Comparison of ENCODE assay signal across 10 mouse cellular contexts in genomic region chr7:133954111-133955091, GRCm38 (mm10).
DNase-seq lines count a peak whose midpoint lies in the region; ATAC-seq and TF ChIP-seq lines count a peak whose summit lies in the region.
"Had no signal": no experiment of that assay in that cellular context is flagged by ENCODE, and none has a peak within 500 bp of the region (broad histone marks: within the 10 kb centered on the region; RNA-seq: fewer than 3 reads in every experiment).

No protein-coding gene starts in this region.

- no peak overlapping the region for H3K4me2 ChIP-seq in embryonic facial prominence, embryonic 14.5 days (ENCODE audit: low read depth, low read length)
- no peak overlapping the region for H3K4me2 ChIP-seq in liver, embryonic 11.5 days
- H3K4me2 ChIP-seq in intestine, embryonic 15.5 days (replicated peaks): no peak overlapping the region
- no peak overlapping the region for H3K4me2 ChIP-seq in forebrain, embryonic 13.5 days
- no peak overlapping the region for H3K4me2 ChIP-seq in hindbrain, embryonic 11.5 days (replicated peaks; ENCODE audit: low read depth, low read length)
- H3K4me2 ChIP-seq: forebrain, embryonic 12.5 days had no signal

- no peaks in the 10 kb centered on the region for H3K27me3 ChIP-seq in embryonic facial prominence, embryonic 14.5 days (replicated peaks; ENCODE audit: control insufficient read depth, insufficient read depth, low read length)
- no peaks in the 10 kb centered on the region for H3K27me3 ChIP-seq in embryonic facial prominence, embryonic 10.5 days (replicated peaks; ENCODE audit: low read depth, poor library complexity, severe bottlenecking)
- no peaks in the 10 kb centered on the region for H3K27me3 ChIP-seq in liver, adult 2 months (ENCODE audit: control insufficient read depth, insufficient read depth, low read length)
- H3K27me3 ChIP-seq in liver, embryonic 11.5 days (replicated peaks; ENCODE audit: control insufficient read depth, insufficient read depth, low read length): no peaks in the 10 kb centered on the region
- no peaks in the 10 kb centered on the region for H3K27me3 ChIP-seq in intestine, embryonic 15.5 days (replicated peaks)
- H3K27me3 ChIP-seq in forebrain, embryonic 13.5 days: no peaks in the 10 kb centered on the region
- H3K27me3 ChIP-seq in hindbrain, embryonic 11.5 days (ENCODE audit: control insufficient read depth, insufficient read depth, low read length): no peaks in the 10 kb centered on the region
- H3K27me3 ChIP-seq: forebrain, embryonic 12.5 days had no signal

- 33% methylated on average over 9 of the region's 9 CpGs for WGBS in embryonic facial prominence, embryonic 14.5 days
- 56% methylated on average over 9 of the region's 9 CpGs for WGBS in embryonic facial prominence, embryonic 10.5 days
- WGBS in liver, adult 2 months: 63% methylated on average over 9 of the region's 9 CpGs
- 53% methylated on average over 9 of the region's 9 CpGs for WGBS in liver, embryonic 11.5 days
- 31% methylated on average over 9 of the region's 9 CpGs for WGBS in intestine, embryonic 15.5 days
- WGBS in forebrain, embryonic 13.5 days: 69% methylated on average over 9 of the region's 9 CpGs
- 59% methylated on average over 9 of the region's 9 CpGs for whole genome bisulfite sequencing in hindbrain, embryonic 11.5 days

- H3K79me2 ChIP-seq in liver, adult 2 months (ENCODE audit: control insufficient read depth, insufficient read depth, low read length): no peaks in the 10 kb centered on the region

- H3K36me3 ChIP-seq in embryonic facial prominence, embryonic 14.5 days (ENCODE audit: control insufficient read depth, insufficient read depth, low read length): no peaks in the 10 kb centered on the region
- no peaks in the 10 kb centered on the region for H3K36me3 ChIP-seq in embryonic facial prominence, embryonic 10.5 days (replicated peaks)
- H3K36me3 ChIP-seq in liver, adult 2 months (ENCODE audit: control insufficient read depth, insufficient read depth, low read length): no peaks in the 10 kb centered on the region
- H3K36me3 ChIP-seq in liver, embryonic 11.5 days (ENCODE audit: control insufficient read depth, insufficient read depth, low read length): no peaks in the 10 kb centered on the region
- no peaks in the 10 kb centered on the region for H3K36me3 ChIP-seq in intestine, embryonic 15.5 days
- H3K36me3 ChIP-seq in forebrain, embryonic 13.5 days (ENCODE audit: poor library complexity, severe bottlenecking): no peaks in the 10 kb centered on the region
- H3K36me3 ChIP-seq in hindbrain, embryonic 11.5 days (ENCODE audit: control insufficient read depth, insufficient read depth, low read length): no peaks in the 10 kb centered on the region
- H3K36me3 ChIP-seq: forebrain, embryonic 12.5 days had no signal

- no peak for TF ChIP-seq POLR2A in liver, adult 2 months (IDR thresholded peaks at IDR 0.05; ENCODE audit: extremely low read depth, insufficient read depth, low read length)

- ATAC-seq in embryonic facial prominence, embryonic 14.5 days (ENCODE audit: low read depth): no peak
- ATAC-seq in liver, embryonic 11.5 days (replicated peaks; ENCODE audit: low FRiP score): no peak
- peak; percentile 66 for ATAC-seq in intestine, embryonic 15.5 days
- ATAC-seq in forebrain, embryonic 13.5 days: no peak
- ATAC-seq in hindbrain, embryonic 11.5 days (ENCODE audit: low FRiP score): no peak

- no peak for TF ChIP-seq CTCF in liver, adult 2 months (IDR thresholded peaks at IDR 0.05; ENCODE audit: low read depth, low read length)

- peak; percentile 42 for DNase-seq in embryonic facial prominence, embryonic 14.5 days (ENCODE audit: low spot score)
- DNase-seq in embryonic facial prominence, embryonic 10.5 days (ENCODE audit: low spot score): no peak
- DNase-seq in liver, adult 2 months (ENCODE audit: extremely low read depth, low read depth, low spot score): peak; percentile 34
- no peak for DNase-seq in liver, embryonic 11.5 days (ENCODE audit: low spot score)
- DNase-seq in lung, postnatal 36 days: peak; percentile 12
- DNase-seq in hindbrain, embryonic 11.5 days (ENCODE audit: low spot score): no peak
- DNase-seq: gastrocnemius, adult 2 months had no signal

- H3K9ac ChIP-seq in embryonic facial prominence, embryonic 14.5 days (ENCODE audit: low read depth, low read length): no peak overlapping the region
- no peak overlapping the region for H3K9ac ChIP-seq in liver, adult 2 months (ENCODE audit: low read depth, low read length)
- no peak overlapping the region for H3K9ac ChIP-seq in liver, embryonic 11.5 days (ENCODE audit: low read depth, low read length)
- H3K9ac ChIP-seq in intestine, embryonic 15.5 days: no peak overlapping the region
- H3K9ac ChIP-seq in forebrain, embryonic 13.5 days: no peak overlapping the region
- H3K9ac ChIP-seq in hindbrain, embryonic 11.5 days (ENCODE audit: low read depth, low read length): no peak overlapping the region
- H3K9ac ChIP-seq: forebrain, embryonic 12.5 days had no signal

- no peak overlapping the region for H3K27ac ChIP-seq in embryonic facial prominence, embryonic 14.5 days (replicated peaks; ENCODE audit: low read depth, low read length)
- no peak overlapping the region for H3K27ac ChIP-seq in embryonic facial prominence, embryonic 10.5 days (replicated peaks)
- H3K27ac ChIP-seq in liver, adult 2 months (replicated peaks; ENCODE audit: insufficient read depth, low read depth, low read length): no peak overlapping the region
- no peak overlapping the region for H3K27ac ChIP-seq in liver, embryonic 11.5 days (ENCODE audit: low read depth, low read length)
- H3K27ac ChIP-seq in intestine, embryonic 15.5 days: peak overlapping the region; percentile 48; the same call in 1 of the 2 replicates
- no peak overlapping the region for H3K27ac ChIP-seq in forebrain, embryonic 13.5 days
- no peak overlapping the region for H3K27ac ChIP-seq in hindbrain, embryonic 11.5 days (ENCODE audit: low read depth, low read length)
- H3K27ac ChIP-seq: forebrain, embryonic 12.5 days; gastrocnemius, adult 2 months had no signal

- H3K4me1 ChIP-seq in embryonic facial prominence, embryonic 14.5 days (ENCODE audit: control insufficient read depth, insufficient read depth, low read length): no peaks in the 10 kb centered on the region
- 0 out of 2 replicates have a peak, but pooled peaks cover 4% of the 10 kb centered on the region for H3K4me1 ChIP-seq in embryonic facial prominence, embryonic 10.5 days
- H3K4me1 ChIP-seq in liver, adult 2 months (ENCODE audit: control insufficient read depth, insufficient read depth, low read length): no peaks in the 10 kb centered on the region
- no peaks in the 10 kb centered on the region for H3K4me1 ChIP-seq in liver, embryonic 11.5 days (replicated peaks; ENCODE audit: control insufficient read depth, insufficient read depth, low read length)
- peaks cover 13% of the 10 kb centered on the region; the same call in 1 of the 2 replicates for H3K4me1 ChIP-seq in intestine, embryonic 15.5 days (replicated peaks)
- H3K4me1 ChIP-seq in forebrain, embryonic 13.5 days: 0 out of 2 replicates have a peak, but pooled peaks cover 2% of the 10 kb centered on the region
- no peaks in the 10 kb centered on the region for H3K4me1 ChIP-seq in hindbrain, embryonic 11.5 days (replicated peaks; ENCODE audit: control insufficient read depth, insufficient read depth, low read length)
- H3K4me1 ChIP-seq: forebrain, embryonic 12.5 days had no signal

- no peak overlapping the region for H3K4me3 ChIP-seq in embryonic facial prominence, embryonic 14.5 days (ENCODE audit: low read depth, low read length)
- H3K4me3 ChIP-seq in embryonic facial prominence, embryonic 10.5 days: no peak overlapping the region
- no peak overlapping the region for H3K4me3 ChIP-seq in liver, adult 2 months (ENCODE audit: insufficient read depth, low read depth, low read length)
- H3K4me3 ChIP-seq in liver, embryonic 11.5 days (ENCODE audit: low read depth, low read length): no peak overlapping the region
- no peak overlapping the region for H3K4me3 ChIP-seq in intestine, embryonic 15.5 days (replicated peaks)
- no peak overlapping the region for H3K4me3 ChIP-seq in forebrain, embryonic 13.5 days
- H3K4me3 ChIP-seq in hindbrain, embryonic 11.5 days (ENCODE audit: low read depth, low read length): no peak overlapping the region
- H3K4me3 ChIP-seq: forebrain, embryonic 12.5 days; gastrocnemius, adult 2 months had no signal

- no peaks in the 10 kb centered on the region for H3K9me3 ChIP-seq in embryonic facial prominence, embryonic 14.5 days (ENCODE audit: control insufficient read depth, low read length)
- no peaks in the 10 kb centered on the region for H3K9me3 ChIP-seq in embryonic facial prominence, embryonic 10.5 days
- H3K9me3 ChIP-seq in liver, embryonic 11.5 days (ENCODE audit: control insufficient read depth, low read length): no peaks in the 10 kb centered on the region
- H3K9me3 ChIP-seq in intestine, embryonic 15.5 days: no peaks in the 10 kb centered on the region
- H3K9me3 ChIP-seq in forebrain, embryonic 13.5 days (replicated peaks): no peaks in the 10 kb centered on the region
- H3K9me3 ChIP-seq in hindbrain, embryonic 11.5 days (ENCODE audit: control insufficient read depth, low read length): no peaks in the 10 kb centered on the region
- H3K9me3 ChIP-seq: forebrain, embryonic 12.5 days had no signal

Comparison
In these comparisons a context has a peak if more than half of its experiments do, and no peak if none do; other contexts are left out.
1. DNase-seq: peak in embryonic facial prominence, embryonic 14.5 days (single experiment), liver, adult 2 months (single experiment) and lung, postnatal 36 days (single experiment); none in embryonic facial prominence, embryonic 10.5 days (single experiment), liver, embryonic 11.5 days (single experiment) and hindbrain, embryonic 11.5 days (single experiment).